Mouse (Mus musculus) gastrocnemius, adult 2 months (tissue): ENCODE data around the gene Tssk6. TPM values are rescaled to one million over a fixed set of nuclear protein-coding genes. Genes with fewer than 3 reads are reported as not detected.

Experiments
- DNase-seq: peaks from one replicate; pipeline ENCODE4 v3.0.0; 2022
- H3K27ac ChIP-seq: fragments of 200-600 bp; 2 replicates; pipeline ENCODE4 v1.8.1; 2022; ENCODE audit warnings: mild to moderate bottlenecking
- H3K4me3 ChIP-seq: fragments of 200-600 bp; 2 replicates; pipeline ENCODE4 v1.8.1; 2022; ENCODE audit warnings: mild to moderate bottlenecking, moderate library complexity
- CTCF ChIP-seq: fragments of 200-600 bp; IDR thresholded peaks from 2 replicates; pipeline ENCODE4 v1.8.1; 2022; ENCODE audit warnings: antibody characterized with exemption, mild to moderate bottlenecking, moderate library complexity
- intact Hi-C: fragments of 180-260 bp; cut with DNase I; formaldehyde crosslinking; loops from one replicate; pipeline ENCODE4 v1.15.1; 2025
- total RNA-seq, 2 experiments: library from RNA; stranded (reverse); gene quantifications; 2 replicates each; pipeline ENCODE4 v1.2.3; 2021

Gene Tssk6
- total RNA-seq, 2 experiments from 2014 or later, result not detected

- DNase-seq, result no peak
- no peak overlapping the region for H3K4me3 ChIP-seq
- no peak overlapping the region for H3K27ac ChIP-seq
- intact Hi-C loops, result loop anchor here (10.0 kb wide), 1 partner anchor 323 kb away; the partner anchor contains the start of genes Armc6 and Sugp2
- no peak for TF ChIP-seq CTCF
These were observed 9.9 kb downstream of the Tssk6 start for GRCm38 (mm10) chr8:69911917-69912316.

DNA sequence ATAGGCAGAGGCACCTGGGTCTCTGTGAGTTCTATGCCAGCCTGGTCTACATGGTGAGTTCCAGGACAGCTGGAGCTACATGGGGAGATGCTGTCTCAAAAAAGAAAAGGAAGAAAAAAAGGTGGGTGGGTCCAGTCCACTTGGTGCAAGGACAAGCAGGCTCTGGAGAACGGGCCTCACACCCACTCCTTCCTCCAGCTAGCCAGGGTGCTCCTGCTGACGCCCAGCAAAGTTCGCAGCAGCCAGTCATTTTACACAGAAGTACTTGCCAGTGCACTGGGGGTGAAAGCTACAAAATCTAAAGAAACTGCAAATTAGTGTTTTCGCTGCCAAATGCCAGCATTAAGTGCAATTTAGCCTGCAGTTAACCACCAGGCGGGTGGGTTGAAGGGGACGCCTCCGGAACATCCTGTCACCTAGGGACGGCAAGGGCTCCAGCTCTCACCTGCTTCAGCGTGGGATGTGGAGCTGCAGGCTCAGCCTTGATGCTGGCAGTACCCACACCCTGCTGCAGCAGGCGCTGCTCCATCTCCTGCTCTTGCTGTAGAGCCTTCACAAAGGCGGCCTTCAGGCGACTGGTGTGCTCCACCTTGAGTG is 10.6 kb downstream of the Tssk6 start:
- no peak for TF ChIP-seq CTCF
- no peak for DNase-seq
- Histone ChIP-seq H3K27ac (no peak overlapping the region), H3K4me3 (no peak overlapping the region)
- intact Hi-C loops, result loop anchor here (10.0 kb wide), 1 partner anchor 322 kb away; the partner anchor contains the start of genes Armc6 and Sugp2

DNA sequence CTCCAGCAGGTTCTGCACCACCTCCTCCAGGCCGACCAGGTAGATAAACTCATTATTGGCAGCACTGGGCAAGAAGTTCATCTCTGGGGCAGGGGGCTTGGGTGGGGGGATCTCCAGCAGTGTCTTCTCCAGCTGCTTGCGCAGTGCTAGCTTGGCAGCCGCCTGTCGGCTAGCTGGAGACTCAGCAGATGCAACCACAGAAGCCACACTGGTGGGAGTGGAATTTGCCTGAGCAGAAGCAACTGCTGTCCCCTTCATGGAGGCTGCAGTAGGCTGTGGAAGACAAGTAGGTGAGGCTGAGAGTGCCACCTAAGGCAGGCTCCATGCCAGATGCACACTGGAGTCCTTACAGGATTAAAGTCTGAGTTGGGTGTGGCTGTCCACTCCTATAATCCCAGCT is 12.5 kb downstream of the Tssk6 start:
- DNase-seq, result no peak
- TF ChIP-seq CTCF, result no peak
- Histone ChIP-seq H3K4me3 (no peak overlapping the region), H3K27ac (no peak overlapping the region)
- intact Hi-C loops, result loop anchor here (10.0 kb wide), 1 partner anchor 320 kb away; the partner anchor contains the start of genes Armc6 and Sugp2

GRCm38 (mm10) chr8:69915748-69916147 is 13.8 kb downstream of the Tssk6 start:
- peak; percentile 56 for TF ChIP-seq CTCF
- intact Hi-C loops, result loop anchor here (1.0 to 10.0 kb wide), 2 partner anchors 41 to 319 kb away; partner anchors contain the start of genes Armc6 and Sugp2
- peak overlapping the region; percentile 75 for H3K27ac ChIP-seq
- DNase-seq, result peak; percentile 70
- no peak overlapping the region for H3K4me3 ChIP-seq

GRCm38 (mm10) chr8:69918506-69918905 is 16.5 kb downstream of the Tssk6 start:
- no peak overlapping the region for H3K4me3 ChIP-seq
- DNase-seq, result no peak
- intact Hi-C loops, result loop anchor here (1.0 to 10.0 kb wide), 2 partner anchors 83 to 316 kb away; partner anchors contain the start of genes Armc6 and Sugp2

GRCm38 (mm10) chr8:69919010-69919409 is 17.0 kb downstream of the Tssk6 start:
- Histone ChIP-seq H3K4me3 (no peak overlapping the region), H3K27ac (peak overlapping the region; percentile 51)
- TF ChIP-seq CTCF, result peak; percentile 92
- DNase-seq, result peak; percentile 66
- intact Hi-C loops, result loop anchor here (10.0 kb wide), 1 partner anchor 316 kb away; the partner anchor contains the start of genes Armc6 and Sugp2

More at GRCm38 (mm10) chr8:69918506-69918905, 16.5 kb downstream of the Tssk6 start:
- no peak overlapping the region for H3K27ac ChIP-seq
- TF ChIP-seq CTCF, result no peak

DNA sequence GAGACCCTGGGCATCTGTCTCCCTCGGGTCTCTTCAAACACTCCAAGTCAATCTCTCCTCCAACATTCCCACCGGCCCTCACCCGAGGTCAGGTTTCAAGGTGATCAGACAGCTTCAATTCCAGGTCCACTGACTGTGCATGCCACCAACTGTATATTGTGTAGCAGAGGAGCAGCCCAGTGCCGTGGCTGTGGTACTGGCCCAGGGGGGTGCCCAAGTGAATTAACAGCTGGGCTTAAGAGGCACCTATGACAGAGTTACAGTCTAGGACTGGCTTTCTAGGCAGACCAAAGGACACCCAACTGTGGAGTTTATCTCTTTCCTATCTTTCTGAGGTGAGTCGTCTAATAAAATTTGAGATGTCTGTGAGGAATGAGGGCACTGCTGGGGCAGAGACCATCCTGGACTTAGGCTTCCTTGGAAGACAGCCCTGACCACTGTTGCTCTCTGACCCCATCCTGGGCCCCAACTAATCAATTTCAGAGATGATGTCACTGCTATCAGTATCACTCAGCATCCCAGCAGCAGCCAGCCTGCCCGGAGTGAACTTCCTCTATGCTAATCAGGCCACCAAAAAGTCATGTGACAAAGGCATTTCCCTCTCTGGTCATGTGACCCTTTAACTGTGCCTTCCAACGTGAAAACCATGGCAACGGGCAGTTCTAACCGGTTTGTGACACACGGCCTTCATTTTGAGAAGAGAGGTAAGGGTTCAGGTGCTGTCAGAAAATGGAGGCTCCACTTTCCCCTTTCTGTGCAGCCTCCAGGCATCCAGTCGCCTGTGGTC is 18.1 kb downstream of the Tssk6 start:
- no peak for TF ChIP-seq CTCF
- intact Hi-C loops, result loop anchor here (5.0 to 10.0 kb wide), 2 partner anchors 252 to 315 kb away; partner anchors contain the start of genes Armc6, Sugp2 and Tmem161a
- peak overlapping the region; percentile 19 for H3K4me3 ChIP-seq
- H3K27ac ChIP-seq, result peak overlapping the region; percentile 62
- no peak for DNase-seq

GRCm38 (mm10) chr8:69921141-69921540 is 19.2 kb downstream of the Tssk6 start:
- intact Hi-C loops, result loop anchor here (5.0 kb wide), 1 partner anchor 251 kb away; the partner anchor contains the start of gene Tmem161a
- H3K27ac ChIP-seq, result peak overlapping the region; percentile 62; the same call in 1 of the 2 replicates
- TF ChIP-seq CTCF, result no peak
- no peak overlapping the region for H3K4me3 ChIP-seq
- no peak for DNase-seq

GRCm38 (mm10) chr8:69923986-69924385 is 22.0 kb downstream of the Tssk6 start:
- intact Hi-C loops, result loop anchor here (5.0 kb wide), 1 partner anchor 248 kb away; the partner anchor contains the start of gene Tmem161a
- Histone ChIP-seq H3K27ac (no peak overlapping the region), H3K4me3 (no peak overlapping the region)
- TF ChIP-seq CTCF, result no peak
- DNase-seq, result no peak

GRCm38 (mm10) chr8:69926901-69927300 is 24.9 kb downstream of the Tssk6 start:
- H3K27ac ChIP-seq, result no peak overlapping the region
- H3K4me3 ChIP-seq, result no peak overlapping the region
- no peak for TF ChIP-seq CTCF
- intact Hi-C loops, result no loop called here
- no peak for DNase-seq

DNA sequence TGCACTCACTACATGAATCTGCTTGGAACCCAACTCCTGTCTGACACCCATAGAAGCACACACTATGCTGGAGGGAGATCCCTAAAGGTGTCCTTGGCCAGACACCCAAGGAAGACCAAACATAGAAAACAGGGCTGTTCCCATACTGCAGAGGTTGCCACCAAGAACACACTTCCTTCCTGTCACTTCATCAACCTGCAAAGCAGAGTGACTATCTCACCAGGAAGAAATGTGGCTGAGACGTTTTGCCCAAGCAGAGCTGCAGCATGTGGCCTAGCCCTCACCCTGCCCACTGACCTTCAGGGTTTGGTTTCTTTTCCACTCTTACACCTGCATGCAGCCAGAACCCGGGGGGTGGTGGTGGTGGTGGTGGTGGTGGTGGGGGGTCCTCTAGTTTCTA is 31.8 kb downstream of the Tssk6 start:
- intact Hi-C loops, result no loop called here
- Histone ChIP-seq H3K27ac (peak overlapping the region; percentile 74), H3K4me3 (no peak overlapping the region)
- DNase-seq, result no peak
- no peak for TF ChIP-seq CTCF

DNA sequence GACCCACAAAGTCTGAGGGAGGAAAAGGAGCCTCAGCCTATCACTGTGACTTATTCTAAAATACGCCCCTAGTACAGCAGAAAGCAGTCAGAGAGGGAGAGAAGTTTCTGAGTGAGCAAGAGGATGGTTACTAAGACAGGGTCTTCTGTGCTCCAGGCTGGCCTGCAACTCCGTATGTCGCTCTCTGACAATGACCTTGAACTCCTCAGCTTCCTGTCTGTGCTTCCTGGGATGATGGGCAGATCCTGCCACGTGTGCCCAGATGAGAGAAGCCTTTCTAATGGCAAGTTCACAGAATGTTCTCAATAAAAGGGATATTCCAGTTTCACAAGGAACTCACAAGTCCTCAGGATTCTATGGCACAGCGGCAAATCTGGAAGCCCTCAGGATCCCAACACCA is 32.6 kb downstream of the Tssk6 start:
- peak overlapping the region; percentile 74 for H3K27ac ChIP-seq
- intact Hi-C loops, result no loop called here

GRCm38 (mm10) chr8:69935431-69935830 is 33.4 kb downstream of the Tssk6 start:
- intact Hi-C loops, result no loop called here
- no peak for DNase-seq
- peak overlapping the region; percentile 74 for H3K27ac ChIP-seq
- TF ChIP-seq CTCF, result no peak
- H3K4me3 ChIP-seq, result no peak overlapping the region

More for the DNA sequence above, 32.6 kb downstream of the Tssk6 start:
- TF ChIP-seq CTCF, result no peak
- DNase-seq, result no peak
- no peak overlapping the region for H3K4me3 ChIP-seq
